Mouse (Mus musculus): Measurements from ENCODE around the gene Batf. TPM values are rescaled to one million over a fixed set of nuclear protein-coding genes. Genes with fewer than 3 reads are reported as not detected.

The Batf gene
- total RNA-seq, 1 experiment from 2014 or later, result 31.9 TPM

- ATAC-seq (replicated peaks; ENCODE audit: low read depth, poor library complexity, severe bottlenecking), result no peak
Observed at GRCm38 (mm10) chr12:85682328-85682727, 4.1 kb upstream of the Batf start.

GRCm38 (mm10) chr12:85684411-85685275, 1.8 kb upstream of the Batf start:
- ATAC-seq (replicated peaks; ENCODE audit: low read depth, poor library complexity, severe bottlenecking), result no peak

- no peak for ATAC-seq (replicated peaks; ENCODE audit: low read depth, poor library complexity, severe bottlenecking)
Observed at GRCm38 (mm10) chr12:85687217-85687533, 706 bp downstream of the Batf start.

GRCm38 (mm10) chr12:85687846-85688245, 1.4 kb downstream of the Batf start:
- ATAC-seq (replicated peaks; ENCODE audit: low read depth, poor library complexity, severe bottlenecking), result peak; percentile 72

- no peak for ATAC-seq (replicated peaks; ENCODE audit: low read depth, poor library complexity, severe bottlenecking)
Observed at GRCm38 (mm10) chr12:85695787-85696186, 9.3 kb downstream of the Batf start.

GRCm38 (mm10) chr12:85696436-85696835, 10.0 kb downstream of the Batf start:
- ATAC-seq (replicated peaks; ENCODE audit: low read depth, poor library complexity, severe bottlenecking), result no peak

GRCm38 (mm10) chr12:85698179-85698578, 11.7 kb downstream of the Batf start:
- peak; percentile 99 for ATAC-seq (replicated peaks; ENCODE audit: low read depth, poor library complexity, severe bottlenecking)

GRCm38 (mm10) chr12:85700191-85700841, 13.8 kb downstream of the Batf start:
- ATAC-seq (replicated peaks; ENCODE audit: low read depth, poor library complexity, severe bottlenecking), result no peak

GRCm38 (mm10) chr12:85700842-85701223, 14.4 kb downstream of the Batf start:
- ATAC-seq (replicated peaks; ENCODE audit: low read depth, poor library complexity, severe bottlenecking), result no peak

- ATAC-seq (replicated peaks; ENCODE audit: low read depth, poor library complexity, severe bottlenecking), result no peak
Observed at GRCm38 (mm10) chr12:85702166-85703055, 15.9 kb downstream of the Batf start.

- ATAC-seq (replicated peaks; ENCODE audit: low read depth, poor library complexity, severe bottlenecking), result no peak
Observed at GRCm38 (mm10) chr12:85703507-85703906, 17.0 kb downstream of the Batf start.

- ATAC-seq (replicated peaks; ENCODE audit: low read depth, poor library complexity, severe bottlenecking), result peak; percentile 74
Observed at GRCm38 (mm10) chr12:85704566-85704965, 18.1 kb downstream of the Batf start.

- ATAC-seq (replicated peaks; ENCODE audit: low read depth, poor library complexity, severe bottlenecking), result peak; percentile 88
Observed at GRCm38 (mm10) chr12:85705002-85705830, 18.7 kb downstream of the Batf start.

- ATAC-seq (replicated peaks; ENCODE audit: low read depth, poor library complexity, severe bottlenecking), result no peak
Observed at GRCm38 (mm10) chr12:85705831-85706530, 19.5 kb downstream of the Batf start.

GRCm38 (mm10) chr12:85706906-85707305, 20.4 kb downstream of the Batf start:
- no peak for ATAC-seq (replicated peaks; ENCODE audit: low read depth, poor library complexity, severe bottlenecking)

GRCm38 (mm10) chr12:85707391-85707790, 20.9 kb downstream of the Batf start:
- no peak for ATAC-seq (replicated peaks; ENCODE audit: low read depth, poor library complexity, severe bottlenecking)

GRCm38 (mm10) chr12:85708556-85708955, 22.1 kb downstream of the Batf start:
- no peak for ATAC-seq (replicated peaks; ENCODE audit: low read depth, poor library complexity, severe bottlenecking)

GRCm38 (mm10) chr12:85710695-85711094, 24.2 kb downstream of the Batf start:
- peak; percentile 68 for ATAC-seq (replicated peaks; ENCODE audit: low read depth, poor library complexity, severe bottlenecking)

GRCm38 (mm10) chr12:85712587-85712986, 26.1 kb downstream of the Batf start:
- 0 out of 2 replicates have a peak, but pooled peaks have one; percentile 22 for ATAC-seq (replicated peaks; ENCODE audit: low read depth, poor library complexity, severe bottlenecking)
